Mouse (Mus musculus): ENCODE measurements around the gene Atrx.

GRCm38 (mm10) chrX:105762847-105763527, 166.2 kb downstream of the Atrx start:
- TF ChIP-seq POLR2A (IDR thresholded peaks at IDR 0.05; ENCODE audit: low read depth, low read length) (no peak), CTCF (IDR thresholded peaks at IDR 0.05; ENCODE audit: extremely low read depth, insufficient read length, insufficient replicate concordance, low read depth, low read length) (peak; percentile 10; the same call in 1 of the 2 replicates)

All from small intestine, adult 2 months (tissue).